In genomic region chr3:105530363-105531130, GRCm38 (mm10) we compare ENCODE assay signal across 9 mouse cellular contexts.
A peak's percentile ranks its signal among the peaks of the same experiment; 100 is the strongest.
DNase-seq lines count a peak whose midpoint lies in the region; ATAC-seq lines count a peak whose summit lies in the region.
"Had no signal": no experiment of that assay in that cellular context is flagged by ENCODE, and none has a peak within 500 bp of the region (broad histone marks: within the 10 kb centered on the region; RNA-seq: fewer than 3 reads in every experiment).

No protein-coding gene starts in this region.

- intact Hi-C loops in left cerebral cortex, postnatal 36 days (cut with DNase I), result loop anchor here (5.0 kb wide), 1 partner anchor 37 kb away; no protein-coding TSS in a partner anchor

- H3K4me2 ChIP-seq in lung, embryonic 16.5 days (ENCODE audit: low read depth, low read length), result no peak overlapping the region

- no peak for DNase-seq in lung, postnatal 25 days (ENCODE audit: low spot score)
- DNase-seq in frontal cortex, postnatal 14 days (ENCODE audit: low spot score in 2 of 2), result peak; percentile 55 to 67
- peak; percentile 69 to 72 for DNase-seq in left cerebral cortex, postnatal 36 days (ENCODE audit: low spot score in 2 of 2)
- DNase-seq in right cerebral cortex, postnatal 14 days, result peak; percentile 60
- DNase-seq in kidney, postnatal 14 days, result no peak
- DNase-seq in T-cell, adult 2 months (ENCODE audit: low spot score), result no peak
- no peak for DNase-seq in urinary bladder, postnatal 10 days (ENCODE audit: low spot score)

- no peaks in the 10 kb centered on the region for H3K4me1 ChIP-seq in lung, embryonic 16.5 days (replicated peaks; ENCODE audit: control insufficient read depth, insufficient read depth, low read length)

- H3K36me3 ChIP-seq in lung, embryonic 16.5 days (ENCODE audit: control insufficient read depth, insufficient read depth, low read length), result no peaks in the 10 kb centered on the region

- WGBS in lung, embryonic 16.5 days, result 28% methylated on average over 11 of the region's 11 CpGs

- no peaks in the 10 kb centered on the region for H3K9me3 ChIP-seq in lung, embryonic 16.5 days (ENCODE audit: control insufficient read depth, low read length)

- ATAC-seq in lung, embryonic 16.5 days (ENCODE audit: low read depth), result peak; percentile 31; the same call in 1 of the 2 replicates

- H3K27ac ChIP-seq in lung, embryonic 16.5 days (ENCODE audit: low read length), result no peak overlapping the region

- no peak overlapping the region for H3K9ac ChIP-seq in lung, embryonic 16.5 days (ENCODE audit: low read length)

- H3K4me3 ChIP-seq in lung, embryonic 16.5 days (ENCODE audit: low read length), result no peak overlapping the region
- H3K4me3 ChIP-seq: myocyte had no signal

- H3K27me3 ChIP-seq in lung, embryonic 16.5 days (ENCODE audit: control insufficient read depth, insufficient read depth, low read depth, low read length), result no peaks in the 10 kb centered on the region

Comparison
In these comparisons a context has a peak if more than half of its experiments do, and no peak if none do; other contexts are left out.
1. DNase-seq: peak in frontal cortex, postnatal 14 days (2 of 2), left cerebral cortex, postnatal 36 days (2 of 2) and right cerebral cortex, postnatal 14 days (single experiment); none in lung, postnatal 25 days (single experiment), kidney, postnatal 14 days (single experiment), T-cell, adult 2 months (single experiment) and urinary bladder, postnatal 10 days (single experiment).